Mouse (Mus musculus): ENCODE data around the gene Uty. TPM values are rescaled to one million over a fixed set of nuclear protein-coding genes. Genes with fewer than 3 reads are reported as not detected.

Uty gene
- polyA plus RNA-seq, 2 experiments, result 3.7 to 6.6 TPM

GRCm38 (mm10) chrY:1116153-1116552, 129.4 kb downstream of the Uty start:
- H3K27ac ChIP-seq, result no peak overlapping the region
- DNase-seq (ENCODE audit: low read depth in 3 of 3, low spot score in 3 of 3) (no peak), ATAC-seq (ENCODE audit: insufficient read depth) (no peak)
- no peak overlapping the region for H3K4me3 ChIP-seq (ENCODE audit: insufficient read depth in 1 of 2, low read depth in 2 of 2, low read length in 2 of 2)
- no peaks in the 10 kb centered on the region for H3K36me3 ChIP-seq (replicated peaks; ENCODE audit: control insufficient read depth, insufficient read depth, low read depth)
- 77% methylated on average over 3 of the region's 5 CpGs for WGBS (ENCODE audit: insufficient replicate concordance)
- no peaks in the 10 kb centered on the region for H3K4me1 ChIP-seq (replicated peaks; ENCODE audit: control insufficient read depth in 2 of 2, insufficient read depth in 2 of 2, low read length in 1 of 2)
- no peak for TF ChIP-seq CTCF (IDR thresholded peaks at IDR 0.05; ENCODE audit: low read depth)
- no peak overlapping the region for H3K9ac ChIP-seq (replicated peaks)
- H3K27me3 ChIP-seq (ENCODE audit: control insufficient read depth, insufficient read depth, low read length), result no peaks in the 10 kb centered on the region
- no peak overlapping the region for H3K4me2 ChIP-seq (ENCODE audit: low read depth)
- H3K9me3 ChIP-seq (ENCODE audit: control insufficient read depth, low read length), result no peaks in the 10 kb centered on the region

DNA sequence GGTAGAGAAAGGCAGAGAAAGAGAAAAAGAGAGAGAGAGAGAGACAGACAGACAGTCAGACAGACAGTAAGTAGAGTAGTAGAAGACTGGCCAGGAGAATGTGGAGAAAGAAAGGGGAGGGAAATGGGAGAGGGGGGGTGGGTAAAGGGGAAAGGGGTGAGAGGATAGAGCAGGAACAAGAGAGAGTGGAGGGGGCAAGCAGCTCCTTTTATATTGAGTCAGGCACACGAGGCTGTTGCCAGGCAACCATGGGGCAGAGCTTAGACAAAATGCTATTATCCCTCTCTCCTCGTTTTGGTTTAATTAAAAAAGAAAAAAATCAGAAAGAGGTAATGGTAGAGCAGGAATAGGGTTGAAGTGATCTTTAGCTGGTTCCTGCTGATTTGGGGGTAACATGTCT, 131.5 kb downstream of the Uty start:
- ATAC-seq (ENCODE audit: insufficient read depth) (no peak), DNase-seq (ENCODE audit: low read depth in 3 of 3, low spot score in 3 of 3) (no peak)
- H3K36me3 ChIP-seq (replicated peaks; ENCODE audit: control insufficient read depth, insufficient read depth, low read depth), result no peaks in the 10 kb centered on the region
- H3K9ac ChIP-seq (replicated peaks), result no peak overlapping the region
- no peak for TF ChIP-seq CTCF (IDR thresholded peaks at IDR 0.05; ENCODE audit: low read depth)
- no peak for TF ChIP-seq EP300 (IDR thresholded peaks at IDR 0.05; ENCODE audit: low read depth)
- WGBS (ENCODE audit: insufficient replicate concordance), result 73% methylated on average over 2 of the region's 2 CpGs
- H3K4me2 ChIP-seq (ENCODE audit: low read depth), result no peak overlapping the region
- H3K4me3 ChIP-seq (ENCODE audit: insufficient read depth in 1 of 2, low read depth in 2 of 2, low read length in 2 of 2), result no peak overlapping the region
- H3K27ac ChIP-seq, result no peak overlapping the region
- no peaks in the 10 kb centered on the region for H3K27me3 ChIP-seq (ENCODE audit: control insufficient read depth, insufficient read depth, low read length)
- H3K4me1 ChIP-seq (replicated peaks; ENCODE audit: control insufficient read depth in 2 of 2, insufficient read depth in 2 of 2, low read length in 1 of 2), result no peaks in the 10 kb centered on the region
- H3K9me3 ChIP-seq (ENCODE audit: control insufficient read depth, low read length), result no peaks in the 10 kb centered on the region

Other genes with a start within 250 kb of the Uty start
- gene Eif2s3y, start 235.2 kb downstream of the Uty start, polyA plus RNA-seq (2012; rRNA removed), result 10.8 and 20.6 TPM in 2 replicates
- gene Eif2s3y, start 235.2 kb downstream of the Uty start, polyA plus RNA-seq (2014; fragmentation: Nextera tagmentation; extraction: Ambion mirVana), result 27.1 TPM in 1 of 2 replicates, not detected in the other
- gene Ddx3y, start 40.9 kb upstream of the Uty start, polyA plus RNA-seq (2012; rRNA removed), result 4.1 and 9.1 TPM in 2 replicates
- 13.6 TPM in 1 of 2 replicates, not detected in the other for gene Ddx3y, start 40.9 kb upstream of the Uty start, polyA plus RNA-seq (2014; fragmentation: Nextera tagmentation; extraction: Ambion mirVana)
- not detected in 2 replicates for gene Usp9y, start 214.0 kb upstream of the Uty start, polyA plus RNA-seq (2012; rRNA removed)
- not detected in 2 replicates for gene Usp9y, start 214.0 kb upstream of the Uty start, polyA plus RNA-seq (2014; fragmentation: Nextera tagmentation; extraction: Ambion mirVana)